Mouse (Mus musculus) forebrain, embryonic 14.5 days (tissue): ENCODE measurements around the gene Cask. TPM values are rescaled to one million over a fixed set of nuclear protein-coding genes. Genes with fewer than 3 reads are reported as not detected.

Experiments used
- ATAC-seq: fragments of 200-750 bp; cut with Nextera tagmentation; 2 replicates; pipeline ENCODE4 v1.8.0; 2017; ENCODE audit warnings: mild to moderate bottlenecking, moderate library complexity
- DNase-seq: peaks from one replicate; pipeline ENCODE4 v3.0.0-alpha.2; 2015; ENCODE audit warnings: low spot score
- H3K27ac ChIP-seq: fragments of 300-500 bp; sonication (generic); 2 replicates; pipeline ENCODE4 v1.5.1; 2014; ENCODE audit warnings: low read depth, mild to moderate bottlenecking, control low read depth, low read length, moderate library complexity
- H3K27me3 ChIP-seq: fragments of 300-500 bp; sonication (generic); replicated peaks from 2 replicates; pipeline ENCODE4 v1.6.1; 2014; ENCODE audit warnings: low read length, control low read depth, mixed read lengths; ENCODE audit not compliant: control insufficient read depth, insufficient read depth
- H3K36me3 ChIP-seq: fragments of 300-500 bp; sonication (generic); 2 replicates; pipeline ENCODE4 v1.6.1; 2014; ENCODE audit warnings: low read length, control low read depth; ENCODE audit not compliant: control insufficient read depth, insufficient read depth
- H3K4me1 ChIP-seq: fragments of 300-500 bp; sonication (generic); 2 replicates; pipeline ENCODE4 v1.6.1; 2014; ENCODE audit warnings: antibody characterized with exemption, low read length, control low read depth; ENCODE audit not compliant: control insufficient read depth, insufficient read depth
- H3K4me2 ChIP-seq: fragments of 300-500 bp; sonication (generic); 2 replicates; pipeline ENCODE4 v1.6.1; 2014; ENCODE audit warnings: mild to moderate bottlenecking, control low read depth, low read length
- H3K4me3 ChIP-seq: fragments of 300-500 bp; sonication (generic); 2 replicates; pipeline ENCODE4 v1.5.1; 2014; ENCODE audit warnings: low read depth, low read length, control low read depth
- H3K9ac ChIP-seq: fragments of 300-500 bp; sonication (generic); 2 replicates; pipeline ENCODE4 v1.6.1; 2014; ENCODE audit warnings: mild to moderate bottlenecking, low read length, control low read depth, moderate library complexity
- H3K9me3 ChIP-seq: fragments of 300-500 bp; sonication (generic); replicated peaks from 2 replicates; pipeline ENCODE4 v1.6.1; 2016; ENCODE audit warnings: low read length, control low read depth, mixed read lengths; ENCODE audit not compliant: control insufficient read depth
- WGBS: fragments of 180-500 bp; shearing (Covaris S2); extraction: QIAGEN DNeasy Blood & Tissue Kit; methylation state at CpG from one replicate; pipeline ENCODE4 v1.1.7; 2014; 5-methylcytosine and 5-hydroxymethylcytosine counted together
- polyA plus RNA-seq: library from polyadenylated mRNA; unstranded; fragments of >200 nt; fragmentation: Nextera tagmentation; extraction: Ambion mirVana; gene quantifications from 2 replicates; pipeline ENCODE4 v1.2.1, GENCODE M21; 2014

Gene Cask
- polyA plus RNA-seq, 1 experiment from 2014 or later: 32.6 TPM

DNA sequence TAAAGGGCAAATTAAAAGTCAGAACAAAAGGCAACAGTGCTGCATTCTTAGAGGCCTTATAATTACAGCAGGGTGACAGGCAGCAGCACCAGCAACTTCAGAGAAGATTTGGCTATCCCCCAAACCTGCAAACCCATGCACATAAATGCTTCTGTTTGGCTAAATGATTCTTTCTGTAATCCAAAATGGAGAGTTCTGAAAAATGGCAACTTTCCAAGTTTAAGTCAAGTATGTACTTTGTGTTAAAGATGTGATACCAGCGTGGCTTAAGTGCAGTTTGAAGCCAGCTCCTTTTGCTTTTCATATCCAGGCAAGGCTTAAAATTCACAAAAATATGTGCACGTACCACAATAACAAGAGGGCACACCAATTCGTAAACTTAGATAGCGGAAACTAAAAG is 299.6 kb downstream of the Cask start:
- H3K9ac ChIP-seq: no peak overlapping the region
- H3K4me3 ChIP-seq: no peak overlapping the region
- no peaks in the 10 kb centered on the region for H3K9me3 ChIP-seq
- no peaks in the 10 kb centered on the region for H3K4me1 ChIP-seq
- peaks cover 9% of the 10 kb centered on the region; the same call in 1 of the 2 replicates for H3K36me3 ChIP-seq
- no peak overlapping the region for H3K4me2 ChIP-seq
- no peak overlapping the region for H3K27ac ChIP-seq
- no peak for ATAC-seq
- WGBS: 79% methylated on average over 4 of the region's 4 CpGs
- peak; percentile 52 for DNase-seq
- no peaks in the 10 kb centered on the region for H3K27me3 ChIP-seq

DNA sequence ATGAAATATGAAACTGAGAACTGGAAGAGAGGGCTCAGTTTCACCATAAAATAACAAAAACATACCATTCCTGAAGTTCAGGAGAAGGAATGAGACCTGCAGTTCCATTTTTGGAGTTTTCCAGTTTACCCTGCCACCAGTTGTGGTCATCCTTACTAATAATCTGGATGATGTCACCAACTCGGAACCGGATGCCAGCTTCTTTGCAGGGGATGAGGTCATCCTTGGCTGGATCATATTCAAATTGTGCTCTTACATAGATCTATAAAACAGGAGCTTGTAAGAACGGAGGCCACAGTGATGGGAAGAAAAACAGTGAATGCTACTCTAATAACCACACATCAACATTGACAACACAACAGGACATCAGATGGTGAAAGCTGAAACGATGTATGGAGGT is 302.1 kb downstream of the Cask start:
- Histone ChIP-seq H3K9me3 (no peaks in the 10 kb centered on the region), H3K27me3 (no peaks in the 10 kb centered on the region), H3K36me3 (peaks cover 3% of the 10 kb centered on the region), H3K27ac (no peak overlapping the region), H3K9ac (no peak overlapping the region), H3K4me3 (no peak overlapping the region), H3K4me1 (no peaks in the 10 kb centered on the region), H3K4me2 (no peak overlapping the region)
- 71% methylated on average over 4 of the region's 4 CpGs for WGBS
- DNase-seq (no peak), ATAC-seq (no peak)

DNA sequence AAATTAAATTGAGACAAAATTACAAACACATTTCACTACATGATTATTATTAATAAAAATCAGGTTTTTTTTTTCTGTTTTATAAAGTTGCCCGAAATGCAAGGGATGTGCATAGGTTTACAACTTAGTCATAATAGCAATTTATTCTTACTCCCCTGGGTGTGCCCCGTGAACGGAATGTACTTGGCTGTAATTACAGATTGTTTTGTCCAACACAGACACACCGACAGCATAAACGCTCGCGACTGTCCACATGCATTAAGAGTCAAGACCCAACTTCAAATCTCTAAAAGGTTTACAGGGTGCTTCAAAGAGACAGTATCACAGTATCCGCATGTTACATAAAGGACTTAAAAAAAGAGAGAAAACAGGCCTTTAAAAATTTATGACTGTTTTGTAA is 329.9 kb downstream of the Cask start:
- no peak overlapping the region for H3K9ac ChIP-seq
- ATAC-seq (no peak), DNase-seq (no peak)
- 89% methylated on average over 8 of the region's 8 CpGs for WGBS
- H3K36me3 ChIP-seq: peaks cover 10% of the 10 kb centered on the region
- H3K27me3 ChIP-seq: no peaks in the 10 kb centered on the region
- H3K4me1 ChIP-seq: no peaks in the 10 kb centered on the region
- no peaks in the 10 kb centered on the region for H3K9me3 ChIP-seq
- no peak overlapping the region for H3K4me3 ChIP-seq
- no peak overlapping the region for H3K4me2 ChIP-seq
- no peak overlapping the region for H3K27ac ChIP-seq

DNA sequence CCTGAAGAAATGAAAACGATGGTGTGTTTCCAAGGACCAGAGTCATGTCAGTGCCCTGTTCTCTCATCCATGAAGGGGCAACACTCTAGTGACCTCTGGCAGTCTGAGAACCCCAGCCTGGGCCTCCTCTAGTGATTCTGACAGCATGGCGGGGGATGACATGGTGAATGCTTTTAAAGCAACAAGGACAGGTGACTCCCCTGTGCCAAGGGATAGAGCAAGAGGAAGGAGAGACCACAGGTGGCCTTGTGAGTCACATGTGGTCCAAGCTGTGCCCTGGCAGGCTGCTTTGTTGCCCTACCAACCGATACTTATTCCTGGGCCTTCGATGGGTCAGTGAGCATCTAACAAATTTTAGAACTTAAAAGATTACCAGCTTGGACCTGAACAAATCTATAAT is 330.6 kb downstream of the Cask start:
- ATAC-seq (no peak), DNase-seq (no peak)
- Histone ChIP-seq H3K36me3 (peaks cover 6% of the 10 kb centered on the region), H3K9me3 (no peaks in the 10 kb centered on the region), H3K27me3 (no peaks in the 10 kb centered on the region), H3K4me3 (no peak overlapping the region), H3K4me2 (no peak overlapping the region), H3K9ac (no peak overlapping the region), H3K4me1 (no peaks in the 10 kb centered on the region), H3K27ac (no peak overlapping the region)
- 85% methylated on average over 4 of the region's 4 CpGs for WGBS

DNA sequence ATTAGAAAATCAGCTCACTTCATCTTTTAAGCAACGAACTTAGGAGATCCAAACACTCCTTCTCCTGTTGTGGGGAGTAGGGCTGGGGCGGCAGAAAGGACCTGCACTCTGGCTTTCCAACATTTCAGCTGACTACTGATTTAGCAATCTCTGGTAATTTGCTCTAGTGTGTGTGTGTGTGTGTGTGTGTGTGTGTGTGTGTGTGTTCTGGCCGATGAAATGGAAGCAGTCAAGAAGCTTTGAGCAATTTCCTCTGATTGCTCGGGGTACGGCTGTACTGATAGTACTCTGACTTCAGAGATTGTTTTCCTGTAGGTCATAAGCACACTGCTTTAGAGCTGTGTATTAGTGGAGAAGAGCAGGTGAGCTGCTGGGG is 331.8 kb downstream of the Cask start:
- H3K27me3 ChIP-seq: no peaks in the 10 kb centered on the region
- no peak overlapping the region for H3K4me2 ChIP-seq
- DNase-seq (no peak), ATAC-seq (no peak)
- no peaks in the 10 kb centered on the region for H3K36me3 ChIP-seq
- no peaks in the 10 kb centered on the region for H3K4me1 ChIP-seq
- H3K9ac ChIP-seq: no peak overlapping the region
- H3K27ac ChIP-seq: no peak overlapping the region
- H3K4me3 ChIP-seq: no peak overlapping the region
- H3K9me3 ChIP-seq: no peaks in the 10 kb centered on the region
- 83% methylated on average over 5 of the region's 5 CpGs for WGBS

DNA sequence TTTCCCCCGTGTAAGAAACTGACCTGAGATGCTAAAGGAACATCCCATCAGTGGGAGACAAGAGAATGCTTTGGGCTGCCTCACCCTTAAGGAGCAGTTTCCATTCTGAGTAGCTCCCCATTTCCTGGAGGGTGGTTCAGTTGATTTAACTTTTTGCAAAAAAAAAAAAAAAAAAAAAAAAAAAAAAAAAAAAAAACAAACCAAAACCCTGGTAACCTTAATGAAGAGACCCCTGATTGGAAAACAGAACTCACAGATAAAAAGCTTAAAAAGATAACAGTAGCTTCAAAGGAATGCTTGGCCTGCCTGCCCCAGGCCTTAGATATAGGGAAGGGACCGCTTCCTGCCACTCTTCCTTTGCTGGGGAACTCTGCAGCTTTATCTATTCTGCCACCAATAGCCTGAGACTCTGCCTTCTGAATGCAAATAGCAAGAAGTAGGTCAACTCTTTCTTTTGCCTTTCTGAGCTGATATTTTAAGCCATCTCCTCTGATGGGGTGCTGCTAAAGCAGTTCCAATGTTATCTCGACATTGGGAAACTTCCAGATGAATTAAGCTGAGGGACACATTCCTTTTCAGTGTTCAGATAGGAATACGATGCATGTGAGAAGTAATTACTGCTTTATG is 332.3 kb downstream of the Cask start:
- DNase-seq (no peak), ATAC-seq (no peak)
- no peaks in the 10 kb centered on the region for H3K4me1 ChIP-seq
- no peak overlapping the region for H3K27ac ChIP-seq
- no peaks in the 10 kb centered on the region for H3K9me3 ChIP-seq
- H3K4me2 ChIP-seq: no peak overlapping the region
- H3K36me3 ChIP-seq: no peaks in the 10 kb centered on the region
- 78% methylated on average over 4 of the region's 4 CpGs for WGBS
- H3K9ac ChIP-seq: no peak overlapping the region
- H3K27me3 ChIP-seq: no peaks in the 10 kb centered on the region
- no peak overlapping the region for H3K4me3 ChIP-seq

DNA sequence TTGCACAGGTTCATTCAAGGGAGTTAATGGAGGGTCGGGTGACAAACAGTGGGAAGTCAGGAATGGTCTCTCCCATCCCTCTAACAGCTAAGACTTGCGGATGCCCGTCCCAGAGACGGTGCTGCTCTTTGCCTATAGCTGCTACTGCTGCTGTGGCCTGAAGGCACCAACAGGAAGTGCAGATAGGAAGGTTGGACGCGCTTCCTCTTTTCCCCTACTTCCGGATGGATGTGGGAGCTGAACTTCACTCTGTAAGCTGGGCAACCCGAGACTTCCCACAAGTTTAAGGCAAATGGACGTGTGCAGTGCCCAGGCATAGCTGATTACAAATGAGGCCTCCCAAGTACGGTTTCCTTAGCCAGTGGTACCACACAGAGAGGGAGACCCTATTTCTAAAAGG is 333.1 kb downstream of the Cask start:
- no peak overlapping the region for H3K4me3 ChIP-seq
- no peak for DNase-seq
- no peak for ATAC-seq
- 83% methylated on average over 10 of the region's 10 CpGs for WGBS
- H3K27ac ChIP-seq: no peak overlapping the region
- no peaks in the 10 kb centered on the region for H3K36me3 ChIP-seq
- H3K9ac ChIP-seq: no peak overlapping the region
- H3K27me3 ChIP-seq: no peaks in the 10 kb centered on the region
- H3K4me1 ChIP-seq: no peaks in the 10 kb centered on the region
- H3K9me3 ChIP-seq: no peaks in the 10 kb centered on the region
- no peak overlapping the region for H3K4me2 ChIP-seq

DNA sequence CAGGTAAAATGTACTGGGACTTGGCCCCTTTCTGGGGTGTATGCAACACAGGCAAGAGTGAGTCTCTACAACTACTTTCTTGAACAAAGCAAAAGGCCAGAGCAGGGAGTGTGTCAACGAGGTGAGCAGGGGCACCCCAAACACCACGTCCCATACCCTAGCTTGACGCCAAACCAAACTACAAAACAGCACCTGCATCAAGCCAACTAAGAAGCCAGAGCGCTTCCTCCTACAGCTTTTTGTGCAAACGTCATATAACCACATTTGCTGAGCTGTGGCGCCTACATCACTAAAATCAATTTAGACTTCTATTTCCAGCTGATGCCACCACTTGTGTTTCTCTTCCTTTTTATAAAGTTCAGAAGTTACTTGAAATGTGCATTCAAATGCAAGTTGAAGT is 334.7 kb downstream of the Cask start:
- H3K4me1 ChIP-seq: no peaks in the 10 kb centered on the region
- WGBS: 90% methylated on average over 6 of the region's 6 CpGs
- no peaks in the 10 kb centered on the region for H3K36me3 ChIP-seq
- no peak overlapping the region for H3K27ac ChIP-seq
- DNase-seq: no peak
- ATAC-seq: no peak
- no peaks in the 10 kb centered on the region for H3K27me3 ChIP-seq
- no peak overlapping the region for H3K4me2 ChIP-seq
- no peak overlapping the region for H3K4me3 ChIP-seq
- no peaks in the 10 kb centered on the region for H3K9me3 ChIP-seq
- H3K9ac ChIP-seq: no peak overlapping the region

DNA sequence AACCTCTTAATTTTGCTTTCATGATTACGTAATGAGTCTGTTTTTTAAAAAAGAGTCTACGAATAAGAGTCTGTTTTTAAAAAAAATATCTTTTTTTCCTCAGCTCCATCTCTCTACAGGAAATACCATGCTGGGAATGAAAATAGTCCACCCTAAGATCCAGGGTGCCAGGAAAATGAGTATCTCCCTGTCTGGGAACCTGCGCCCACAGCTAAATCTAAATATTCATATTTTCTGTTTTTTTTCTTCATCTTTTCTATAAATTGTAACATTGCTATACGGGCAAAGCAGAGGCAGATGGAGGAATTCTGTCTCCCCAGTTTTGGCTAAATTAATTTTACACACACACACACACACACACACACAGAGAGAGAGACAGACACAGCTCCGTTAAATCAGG is 337.3 kb downstream of the Cask start:
- H3K9me3 ChIP-seq: no peaks in the 10 kb centered on the region
- DNase-seq: no peak
- no peaks in the 10 kb centered on the region for H3K36me3 ChIP-seq
- H3K27me3 ChIP-seq: no peaks in the 10 kb centered on the region
- no peak for ATAC-seq
- H3K4me2 ChIP-seq: no peak overlapping the region
- WGBS: 91% methylated on average over 5 of the region's 5 CpGs
- no peaks in the 10 kb centered on the region for H3K4me1 ChIP-seq
- H3K9ac ChIP-seq: no peak overlapping the region
- no peak overlapping the region for H3K27ac ChIP-seq
- H3K4me3 ChIP-seq: no peak overlapping the region
